Mouse (Mus musculus): ENCODE data around the gene Tnf. TPM values are rescaled to one million over a fixed set of nuclear protein-coding genes. Genes with fewer than 3 reads are reported as not detected.

Tnf gene
- total and polyA plus RNA-seq, 3 experiments: 18.8 to 25.2 (median 20.8) TPM

DNA sequence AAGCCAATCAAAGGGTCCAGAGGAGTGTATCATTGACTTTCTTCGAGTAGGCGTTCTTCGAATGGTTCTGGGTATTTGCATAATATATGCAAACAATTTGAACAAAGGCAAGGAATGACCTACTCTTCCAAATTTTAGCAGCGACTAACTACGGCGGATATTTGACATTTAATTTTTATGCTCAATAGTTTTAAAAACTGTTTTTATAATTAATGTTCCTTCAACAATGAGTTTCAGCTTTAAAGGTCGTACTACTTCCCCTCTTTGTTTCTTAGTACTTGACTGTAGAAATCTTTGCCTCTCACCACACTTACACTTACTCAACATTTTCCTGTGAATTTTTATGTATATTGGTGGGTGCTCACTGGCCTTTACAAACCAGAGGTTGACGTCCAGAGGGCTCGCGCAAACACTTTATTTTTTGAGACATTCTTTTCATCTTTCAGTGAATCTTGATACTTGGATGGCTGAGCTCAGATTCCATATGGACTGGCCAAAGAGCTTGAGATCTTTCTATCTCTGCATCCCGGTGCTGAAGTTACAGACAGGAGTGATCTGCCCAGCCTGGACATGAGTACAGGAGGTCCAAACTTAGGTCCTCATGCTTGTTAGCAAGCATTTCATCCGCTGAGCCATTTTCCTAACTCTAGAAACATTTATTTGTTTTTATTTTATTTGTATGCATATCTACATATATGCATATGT lies 36.2 kb downstream of the Tnf start:
- no peak for DNase-seq (ENCODE audit: extremely low read depth)
- in situ Hi-C loops (cut with MboI; ENCODE audit: low pct_ligation_motif_present, low pct_unique_long_range_greater_than_20kb, low sequenced_read_pairs) (no loop called here), dilution Hi-C loops (cut with MboI; ENCODE audit: extremely low pct_ligation_motif_present, extremely low pct_unique_long_range_greater_than_20kb, low sequenced_read_pairs) (no loop called here)
- TF ChIP-seq SIN3A (IDR thresholded peaks at IDR 0.05; ENCODE audit: low read length): 0 out of 2 replicates have a peak, but pooled peaks have one; percentile 16
- peak; percentile 46 for TF ChIP-seq TBP (conservative IDR thresholded peaks at IDR 0.05; ENCODE audit: low read depth, low read length)
- TF ChIP-seq MXI1 (IDR thresholded peaks at IDR 0.05; ENCODE audit: low read depth, low read length): 0 out of 2 replicates have a peak, but pooled peaks have one; percentile 15
- TF ChIP-seq TCF12 (IDR thresholded peaks at IDR 0.05; ENCODE audit: low read depth, low read length): no peak
- no peak for TF ChIP-seq ZC3H11A (IDR thresholded peaks at IDR 0.05; ENCODE audit: low read depth, low read length)
- TF ChIP-seq EP300 (IDR thresholded peaks at IDR 0.05; ENCODE audit: low read length): peak; percentile 55; the same call in 1 of the 2 replicates
- peak; percentile 21; the same call in 1 of the 2 replicates for TF ChIP-seq MYC (IDR thresholded peaks at IDR 0.05; ENCODE audit: low read depth, low read length)
- TF ChIP-seq GABPA (IDR thresholded peaks at IDR 0.05; ENCODE audit: insufficient replicate concordance, low read depth, low read length): no peak
- TF ChIP-seq ZMIZ1 (IDR thresholded peaks at IDR 0.05; ENCODE audit: low read depth, low read length): no peak
- no peak for TF ChIP-seq KAT2A (IDR thresholded peaks at IDR 0.05; ENCODE audit: insufficient replicate concordance, low read length)
- TF ChIP-seq POLR2A (IDR thresholded peaks at IDR 0.05; ENCODE audit: low read depth, low read length): no peak
- TF ChIP-seq CTCF (conservative IDR thresholded peaks at IDR 0.05 in 1 of 2, IDR thresholded peaks at IDR 0.05 in 1 of 2; ENCODE audit: low read depth in 2 of 2, low read length in 2 of 2): no peak
- no peak for TF ChIP-seq MEF2A (IDR thresholded peaks at IDR 0.05; ENCODE audit: borderline replicate concordance, low read depth, low read length)
- TF ChIP-seq RAD21 (IDR thresholded peaks at IDR 0.05; ENCODE audit: low read depth, low read length): no peak
- Histone ChIP-seq H3K4me2 (ENCODE audit: insufficient read depth, low read depth, poor library complexity, severe bottlenecking) (peak overlapping the region; percentile 84), H3K4me3 (replicated peaks in 1 of 3; ENCODE audit: low read depth in 2 of 3, low read length in 2 of 3, poor library complexity in 1 of 3) (peak overlapping the region; percentile 65 to 97 (median 73)), H3K27ac (ENCODE audit: insufficient read depth, low read depth) (peak overlapping the region; percentile 97; the same call in 1 of the 2 replicates), H3K36me3 (replicated peaks in 1 of 2; ENCODE audit: control insufficient read depth in 1 of 2, insufficient read depth in 1 of 2, low read length in 1 of 2) (peaks cover 16 to 30% of the 10 kb centered on the region in 2 experiments), H3K79me2 (replicated peaks; ENCODE audit: control insufficient read depth, extremely low read depth, insufficient read depth, poor library complexity, severe bottlenecking) (peaks cover 45% of the 10 kb centered on the region), H3K9ac (ENCODE audit: insufficient read depth, low read depth) (peak overlapping the region; percentile 85), H3K4me1 (ENCODE audit: control insufficient read depth in 1 of 2, insufficient read depth in 2 of 2) (peaks cover 6 to 37% of the 10 kb centered on the region in 2 experiments), H3K9me3 (replicated peaks; ENCODE audit: low read length) (no peaks in the 10 kb centered on the region), H3K27me3 (replicated peaks) (no peaks in the 10 kb centered on the region)

- H3K36me3 ChIP-seq (replicated peaks in 1 of 2; ENCODE audit: control insufficient read depth in 1 of 2, insufficient read depth in 1 of 2, low read length in 1 of 2): peaks cover 22 to 38% of the 10 kb centered on the region in 2 experiments
- H3K79me2 ChIP-seq (replicated peaks; ENCODE audit: control insufficient read depth, extremely low read depth, insufficient read depth, poor library complexity, severe bottlenecking): peaks cover 52% of the 10 kb centered on the region
- in situ Hi-C loops (cut with MboI; ENCODE audit: low pct_ligation_motif_present, low pct_unique_long_range_greater_than_20kb, low sequenced_read_pairs) (no loop called here), dilution Hi-C loops (cut with MboI; ENCODE audit: extremely low pct_ligation_motif_present, extremely low pct_unique_long_range_greater_than_20kb, low sequenced_read_pairs) (no loop called here)
- DNase-seq (ENCODE audit: extremely low read depth): peak; percentile 99
- peak within 1 kb of the TSS; percentile 95 for H3K9ac ChIP-seq (ENCODE audit: insufficient read depth, low read depth)
- H3K27ac ChIP-seq (ENCODE audit: insufficient read depth, low read depth): peak within 1 kb of the TSS; percentile 97
- peaks cover 6 to 38% of the 10 kb centered on the region in 2 experiments for H3K4me1 ChIP-seq (ENCODE audit: control insufficient read depth in 1 of 2, insufficient read depth in 2 of 2)
- H3K4me3 ChIP-seq (replicated peaks in 1 of 3; ENCODE audit: low read depth in 2 of 3, low read length in 2 of 3, poor library complexity in 1 of 3): peak within 1 kb of the TSS; percentile 88 to 97 (median 92)
- peak; percentile 77 for TF ChIP-seq TCF12 (IDR thresholded peaks at IDR 0.05; ENCODE audit: low read depth, low read length)
- peak; percentile 94 for TF ChIP-seq ZNF384 (IDR thresholded peaks at IDR 0.05; ENCODE audit: low read depth, low read length)
- TF ChIP-seq MAZ (IDR thresholded peaks at IDR 0.05; ENCODE audit: low read depth, low read length): peak; percentile 94
- TF ChIP-seq SIN3A (IDR thresholded peaks at IDR 0.05; ENCODE audit: low read length): peak; percentile 75
- TF ChIP-seq MYC (IDR thresholded peaks at IDR 0.05; ENCODE audit: low read depth, low read length): no peak; the same call in 1 of the 2 replicates
- TF ChIP-seq POLR2A (IDR thresholded peaks at IDR 0.05; ENCODE audit: low read depth, low read length): peak; percentile 78; the same call in 1 of the 2 replicates
- peak; percentile 33; the same call in 1 of the 2 replicates for TF ChIP-seq MAX (IDR thresholded peaks at IDR 0.05; ENCODE audit: low read length)
- peak; percentile 11; the same call in 1 of the 2 replicates for TF ChIP-seq BHLHE40 (IDR thresholded peaks at IDR 0.05; ENCODE audit: low read depth, low read length)
- peak; percentile 60; the same call in 1 of the 2 replicates for TF ChIP-seq MXI1 (IDR thresholded peaks at IDR 0.05; ENCODE audit: low read depth, low read length)
- TF ChIP-seq HCFC1 (IDR thresholded peaks at IDR 0.05; ENCODE audit: low read depth, low read length): peak; percentile 85
- peak; percentile 90 for TF ChIP-seq ZMIZ1 (IDR thresholded peaks at IDR 0.05; ENCODE audit: low read depth, low read length)
- TF ChIP-seq POLR2AphosphoS2 (IDR thresholded peaks at IDR 0.05; ENCODE audit: low read depth, low read length): 0 out of 2 replicates have a peak, but pooled peaks have one; percentile 37
- TF ChIP-seq EP300 (IDR thresholded peaks at IDR 0.05; ENCODE audit: low read length): no peak
- peak; percentile 68; the same call in 1 of the 2 replicates for TF ChIP-seq ELF1 (IDR thresholded peaks at IDR 0.05; ENCODE audit: low read depth, low read length)
- TF ChIP-seq SMC3 (IDR thresholded peaks at IDR 0.05; ENCODE audit: low read depth, low read length): no peak
- peak; percentile 94 for TF ChIP-seq NRF1 (IDR thresholded peaks at IDR 0.05; ENCODE audit: low read depth, low read length)
- TF ChIP-seq KAT2A (IDR thresholded peaks at IDR 0.05; ENCODE audit: insufficient replicate concordance, low read length): peak; percentile 78
- peak; percentile 81 for TF ChIP-seq NELFE (IDR thresholded peaks at IDR 0.05; ENCODE audit: low read depth, low read length)
- peak; percentile 92; the same call in 1 of the 2 replicates for TF ChIP-seq TBP (conservative IDR thresholded peaks at IDR 0.05; ENCODE audit: low read depth, low read length)
- no peak for TF ChIP-seq RCOR1 (conservative IDR thresholded peaks at IDR 0.05; ENCODE audit: low read depth, low read length)
- H3K27me3 ChIP-seq (replicated peaks): no peaks in the 10 kb centered on the region
- H3K4me2 ChIP-seq (ENCODE audit: insufficient read depth, low read depth, poor library complexity, severe bottlenecking): peak within 1 kb of the TSS; percentile 84
- no peaks in the 10 kb centered on the region for H3K9me3 ChIP-seq (replicated peaks; ENCODE audit: low read length)
Measured at GRCm38 (mm10) chr17:35164568-35165450, 37.0 kb downstream of the Tnf start, which contains the start of gene Prrc2a. TSS of gene Prrc2a (minus strand) at chr17:35164897.

Measured in CH12.LX (cell line).